Mouse (Mus musculus) left cerebral cortex, postnatal 4 days (tissue): ENCODE measurements at regions not wholly inside any gene's neighbourhood (a gene's known extent, or its start where the extent isn't known, plus 50 kb on each side); places are given as distances from the start of the nearest gene placed in this dataset.

Experiments
- DNase-seq: peaks from one replicate; pipeline ENCODE4 v3.0.0-alpha.2; 2022
- intact Hi-C: fragments of 180-260 bp; cut with DNase I; formaldehyde crosslinking; loops from one replicate; pipeline ENCODE4 v1.15.1; 2025

DNA sequence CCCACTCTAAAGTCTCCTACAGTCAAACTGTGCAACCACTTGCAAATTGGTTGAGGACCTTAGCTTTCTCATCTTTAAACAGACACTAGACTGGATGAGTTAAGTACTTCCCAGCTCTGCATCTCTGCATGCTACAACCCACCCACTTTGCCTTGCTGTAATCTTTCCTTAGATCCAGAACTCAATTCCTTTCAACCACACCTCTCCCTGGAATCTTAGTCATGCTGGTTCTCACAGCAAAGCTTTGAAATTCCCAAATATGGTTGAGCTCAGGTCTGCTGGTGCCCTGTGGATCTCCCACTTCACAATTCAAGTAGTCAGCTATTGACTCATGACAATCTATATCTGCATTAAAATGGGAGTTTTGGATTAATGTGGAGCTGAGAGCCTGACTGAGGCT, 239.8 kb upstream of the Onecut1 start:
- intact Hi-C loops: no loop called here
- DNase-seq: no peak

DNA sequence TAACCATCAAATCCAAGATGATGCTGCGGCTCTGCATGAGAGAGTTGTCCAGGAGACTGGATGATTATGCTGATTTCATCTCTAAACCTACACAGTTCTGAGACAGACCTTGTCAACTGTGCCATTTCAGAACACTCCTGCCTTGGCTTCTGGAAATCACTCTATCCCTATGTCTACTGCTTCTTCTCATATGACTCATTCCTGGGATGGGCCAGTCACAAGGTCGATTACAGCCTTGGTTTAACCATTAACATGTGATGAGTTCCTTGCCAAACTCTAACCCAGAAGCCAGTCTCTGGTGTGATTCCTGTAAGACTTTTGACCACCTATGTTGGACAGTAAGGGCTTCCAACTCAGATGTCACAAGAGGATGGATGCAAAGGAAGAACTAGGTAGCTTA, 216.3 kb upstream of the Onecut1 start:
- DNase-seq: no peak
- intact Hi-C loops: no loop called here

DNA sequence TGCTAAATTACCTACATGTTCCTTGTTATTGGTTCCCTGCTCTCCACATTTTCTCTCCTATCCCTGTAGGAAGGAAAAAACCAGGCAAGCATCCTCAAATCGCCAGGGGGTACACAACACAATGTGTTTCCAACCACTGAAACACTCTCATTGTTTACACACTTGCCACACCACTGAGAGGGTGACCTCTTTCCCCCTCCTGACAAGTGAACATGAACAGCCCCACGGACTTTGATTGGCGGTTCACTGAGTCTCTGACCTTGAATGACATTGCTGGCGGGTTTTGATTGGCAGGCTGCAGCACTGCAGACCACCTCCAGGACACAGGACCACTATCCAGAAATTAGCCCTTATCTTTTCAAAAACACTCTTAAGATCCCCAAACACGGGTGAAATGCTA, 211.7 kb upstream of the Onecut1 start:
- DNase-seq: no peak
- intact Hi-C loops: no loop called here

DNA sequence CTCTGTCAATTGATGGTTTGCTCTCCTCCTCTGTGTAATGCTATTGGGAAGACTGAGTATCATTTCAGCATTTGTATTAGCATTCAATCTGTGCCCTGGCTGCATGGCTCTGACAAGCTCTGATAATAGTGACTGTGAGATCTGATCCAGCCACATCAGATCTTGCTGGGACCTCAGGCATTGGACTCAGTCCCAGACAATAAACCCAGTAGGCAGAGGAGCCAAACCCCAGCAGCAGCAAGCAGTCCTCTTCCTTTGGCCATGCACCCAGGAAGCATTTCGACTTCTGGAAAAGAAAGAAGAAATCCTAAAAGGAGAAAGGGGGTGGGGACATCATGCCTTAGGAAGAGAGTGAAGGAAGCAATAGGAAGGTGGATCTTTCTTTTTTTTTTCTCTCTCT, 205.8 kb upstream of the Onecut1 start:
- peak; percentile 8 for DNase-seq
- intact Hi-C loops: no loop called here

DNA sequence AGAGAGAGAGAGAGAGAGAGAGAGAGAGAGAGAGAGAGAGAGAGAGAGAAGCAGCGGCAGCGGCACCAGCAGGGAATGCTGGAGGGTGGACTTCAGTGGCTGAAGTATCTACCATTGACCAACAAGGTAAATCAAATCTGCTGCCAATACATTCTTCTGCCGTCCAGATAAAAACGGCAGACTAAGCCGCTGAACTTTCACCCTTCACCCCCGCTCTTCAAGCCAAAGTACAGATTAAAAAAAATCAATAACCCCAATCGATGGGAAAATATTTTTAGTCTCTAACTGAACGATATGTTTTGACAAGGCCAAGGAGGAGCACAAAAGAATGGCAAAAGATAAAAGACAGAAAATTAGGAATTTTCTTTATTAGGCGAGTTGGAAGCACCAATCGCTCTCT, 205.3 kb upstream of the Onecut1 start:
- DNase-seq: no peak
- intact Hi-C loops: no loop called here

DNA sequence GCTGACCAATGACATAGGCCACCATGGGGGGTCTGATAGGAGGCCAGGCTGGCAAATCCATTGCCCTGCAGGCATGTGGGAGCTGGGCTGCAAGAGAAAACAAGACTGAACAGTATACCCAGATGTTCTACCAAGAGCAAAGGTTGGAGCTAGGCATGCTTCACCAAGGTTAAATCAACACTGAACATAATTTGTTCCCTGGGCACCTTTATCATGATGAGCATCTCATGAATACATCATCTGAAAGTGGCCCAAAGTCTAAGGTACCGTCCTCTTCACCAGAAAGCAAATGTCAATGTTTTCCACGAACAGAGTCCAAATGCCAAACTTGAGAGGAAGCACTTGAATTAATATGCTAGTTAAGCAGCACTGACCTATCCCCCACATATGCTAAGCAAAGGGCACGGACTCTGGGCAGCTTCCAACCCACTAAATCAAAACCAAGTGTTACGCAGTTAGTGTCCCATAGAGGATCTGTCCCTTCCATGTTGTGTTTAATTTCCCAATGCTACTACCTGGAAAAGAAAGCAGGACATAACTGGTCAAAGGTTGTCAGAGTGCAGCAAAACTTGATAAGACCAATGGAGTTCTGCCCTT, 190.3 kb upstream of the Onecut1 start:
- no peak for DNase-seq
- intact Hi-C loops: no loop called here

DNA sequence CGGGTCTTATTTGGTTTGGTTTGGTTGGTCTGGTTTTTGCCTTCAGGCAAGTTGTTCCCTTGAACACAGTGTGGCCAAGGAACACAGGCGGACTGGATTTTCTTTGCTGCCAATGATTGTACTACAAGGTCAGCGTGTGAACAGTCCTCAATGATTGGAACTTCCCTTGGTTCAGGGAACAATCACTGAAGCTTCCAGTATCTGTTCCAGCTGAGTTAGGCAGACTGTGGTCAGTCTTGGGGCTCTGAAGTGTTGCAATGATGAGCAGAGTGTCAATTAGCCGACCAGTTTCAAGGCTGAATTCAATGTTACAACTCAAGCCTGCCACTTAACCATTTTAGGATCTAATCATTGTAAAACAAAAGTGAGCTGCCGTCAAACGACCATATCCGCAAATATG, 189.5 kb upstream of the Onecut1 start:
- no peak for DNase-seq
- intact Hi-C loops: no loop called here

DNA sequence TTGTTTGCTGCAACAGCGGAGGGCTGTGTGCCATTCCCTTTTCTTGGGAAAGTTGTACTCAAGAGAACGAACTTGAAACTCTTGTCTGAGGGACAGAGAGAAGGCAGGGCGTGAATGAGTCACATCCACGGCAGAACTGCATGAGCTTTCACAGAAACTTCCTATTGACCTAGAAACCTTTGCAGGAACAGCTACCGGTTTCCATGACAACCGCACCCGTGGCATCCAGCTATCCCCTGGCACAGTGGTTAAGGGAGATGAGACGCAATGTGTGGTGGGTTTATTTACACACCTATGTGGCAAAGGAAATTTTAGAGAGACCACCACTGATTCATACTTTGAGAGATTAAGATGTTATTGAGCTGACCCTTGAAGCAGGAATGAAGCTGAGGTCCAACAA, 163.5 kb upstream of the Onecut1 start:
- intact Hi-C loops: no loop called here
- DNase-seq: no peak

DNA sequence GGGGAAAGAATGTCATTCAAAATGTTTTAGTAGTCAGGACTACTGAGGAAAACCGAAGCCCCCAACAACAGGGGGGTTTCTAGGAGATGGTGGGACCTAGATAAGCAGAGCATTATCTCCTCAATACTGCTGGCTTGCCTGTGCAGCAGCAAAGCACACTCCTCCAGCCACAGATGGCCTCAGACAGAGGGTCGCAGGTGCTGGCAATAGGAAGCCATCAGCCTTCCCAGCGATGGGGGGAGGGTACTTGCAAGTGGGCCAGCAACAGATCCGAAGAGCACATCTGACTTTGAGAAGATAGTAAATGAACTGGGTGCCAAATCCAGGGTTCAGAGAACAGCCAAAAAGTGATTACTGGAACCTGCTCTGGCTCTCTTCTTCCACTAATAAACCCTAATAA, 156.0 kb upstream of the Onecut1 start:
- intact Hi-C loops: no loop called here
- peak; percentile 84 for DNase-seq

DNA sequence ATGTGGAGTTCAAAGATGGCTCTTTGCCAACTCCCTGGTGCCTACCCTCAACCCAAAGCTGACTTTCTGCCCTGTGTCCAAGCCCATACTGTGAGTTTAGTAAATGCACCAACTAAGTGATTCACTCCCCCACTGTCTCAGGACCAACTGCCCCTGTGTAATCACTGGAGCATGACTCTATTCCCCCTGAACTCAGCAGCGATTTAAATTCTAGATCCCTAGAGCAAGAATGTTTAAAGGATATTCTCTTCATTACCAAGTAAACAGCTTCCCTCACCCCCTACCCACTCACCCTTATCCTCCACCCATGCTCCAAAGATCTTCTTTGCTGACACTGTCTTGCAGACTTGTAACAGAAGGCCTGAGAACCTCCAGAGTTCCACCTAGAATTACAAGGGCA, 154.1 kb upstream of the Onecut1 start:
- intact Hi-C loops: no loop called here

DNA sequence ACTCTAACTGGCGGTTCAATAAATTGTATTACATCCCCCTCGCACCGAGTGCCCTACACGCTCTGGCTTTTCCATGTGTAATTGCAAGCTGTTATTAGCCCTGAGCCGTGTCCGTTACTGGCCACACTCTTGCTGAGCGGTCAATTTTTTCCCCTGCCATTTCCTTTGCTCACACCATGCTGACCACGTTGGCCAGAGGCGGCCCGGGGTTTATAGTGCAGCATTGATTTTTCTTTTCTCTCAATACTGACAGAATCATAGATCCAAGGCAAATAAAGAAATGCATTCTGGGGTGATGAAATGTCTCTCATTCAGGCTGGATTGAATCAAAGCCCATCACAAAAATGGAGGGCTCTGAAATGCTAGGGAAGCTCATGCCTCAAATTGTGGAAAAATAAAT, 150.0 kb upstream of the Onecut1 start:
- intact Hi-C loops: no loop called here
- DNase-seq: no peak

More for the DNA sequence above, 154.1 kb upstream of the Onecut1 start:
- DNase-seq: no peak

DNA sequence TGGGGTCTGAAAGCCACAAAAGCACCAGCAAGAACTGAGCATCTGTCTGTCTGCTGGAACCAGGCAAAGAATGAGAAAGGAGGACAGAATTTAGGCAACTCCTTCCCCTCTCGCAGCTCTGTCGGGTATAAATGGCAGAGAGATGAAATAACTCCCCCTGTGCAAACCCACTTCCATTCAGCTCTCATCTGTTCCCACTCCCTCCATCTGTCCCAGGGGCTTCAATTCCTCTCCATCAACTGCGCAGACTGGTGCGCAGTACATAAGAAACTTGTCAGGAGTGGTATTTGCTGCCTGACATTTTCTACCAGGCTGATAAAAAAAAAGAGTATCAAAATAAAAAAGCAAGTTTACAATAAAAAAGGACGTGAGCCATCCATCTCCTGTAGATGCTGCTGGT, 129.3 kb upstream of the Onecut1 start:
- no peak for DNase-seq
- intact Hi-C loops: no loop called here

DNA sequence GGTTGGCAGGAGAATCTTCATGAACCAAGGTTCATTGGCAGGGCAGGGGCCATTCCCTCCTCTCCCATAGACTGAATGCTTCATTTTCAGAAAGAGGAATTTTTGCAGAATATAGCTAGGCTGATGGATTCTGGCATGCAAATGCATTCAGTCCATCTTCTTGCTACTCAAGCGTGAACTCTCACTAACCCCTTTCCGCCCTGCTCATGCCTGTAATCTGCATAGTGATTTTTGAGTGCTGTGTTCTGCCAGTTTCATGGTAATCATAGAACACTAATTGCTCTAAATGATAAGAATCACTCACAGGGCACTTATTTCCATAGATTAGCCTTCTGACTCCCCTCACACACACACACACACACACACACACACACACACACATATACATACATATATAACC, 119.8 kb upstream of the Onecut1 start:
- DNase-seq: no peak
- intact Hi-C loops: no loop called here

DNA sequence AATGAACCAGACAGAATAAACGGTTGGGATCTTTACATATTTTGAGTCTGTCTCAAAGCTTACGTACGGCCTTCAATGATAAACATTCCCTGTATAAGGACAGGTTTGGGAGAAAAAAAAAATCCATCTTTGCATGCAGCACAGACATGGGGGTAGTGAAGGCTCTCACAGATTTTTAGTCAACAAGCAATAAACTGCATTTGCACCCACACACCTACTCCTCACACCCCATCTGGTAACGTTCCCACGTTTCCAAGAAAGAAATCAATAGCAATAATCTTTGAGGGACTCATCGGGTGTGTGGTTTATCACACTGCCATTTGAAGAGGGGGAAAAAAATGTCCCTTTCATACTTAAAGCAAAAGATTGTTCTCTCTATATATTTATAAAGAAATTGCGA, 113.8 kb upstream of the Onecut1 start:
- DNase-seq: no peak

DNA sequence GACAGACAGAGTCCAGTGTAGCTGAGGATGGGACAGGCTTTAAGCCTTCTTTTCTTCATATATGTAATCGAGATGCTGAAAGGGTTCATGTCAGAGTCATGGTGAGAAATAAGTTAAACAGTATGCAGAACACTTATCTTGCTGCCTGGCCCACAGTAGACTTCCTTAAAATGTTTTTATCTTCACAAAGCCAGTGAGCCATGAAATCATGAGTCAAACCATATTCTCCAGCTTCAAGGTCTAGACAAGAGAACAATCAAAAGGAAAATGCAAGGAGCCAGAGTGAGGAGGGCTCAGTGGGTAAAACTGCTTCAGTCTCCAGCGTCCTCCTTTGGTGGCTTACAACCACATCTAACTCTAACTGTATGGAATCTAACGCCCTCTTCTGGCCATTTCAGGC, 103.7 kb upstream of the Onecut1 start:
- intact Hi-C loops: no loop called here
- no peak for DNase-seq

More for the DNA sequence above, 113.8 kb upstream of the Onecut1 start:
- intact Hi-C loops: no loop called here

DNA sequence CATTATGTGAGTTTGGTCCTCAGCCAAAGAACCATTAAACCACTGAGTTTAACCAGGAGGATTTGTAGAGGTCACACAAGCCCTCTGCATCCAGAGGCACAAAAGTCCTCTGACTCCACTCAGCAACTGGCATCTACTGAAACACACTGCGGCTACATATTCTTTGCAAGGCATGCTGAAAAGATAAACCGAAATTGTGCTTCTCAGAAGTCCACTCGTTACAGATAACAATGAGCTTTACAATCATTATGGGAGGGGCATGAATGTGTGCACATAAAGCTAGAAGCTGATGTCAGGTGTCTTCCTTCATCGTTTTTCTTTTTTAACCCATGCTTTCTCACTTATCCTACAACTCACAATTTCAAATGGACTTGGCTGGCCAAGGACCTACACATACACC, 102.8 kb upstream of the Onecut1 start:
- no peak for DNase-seq
- intact Hi-C loops: no loop called here

DNA sequence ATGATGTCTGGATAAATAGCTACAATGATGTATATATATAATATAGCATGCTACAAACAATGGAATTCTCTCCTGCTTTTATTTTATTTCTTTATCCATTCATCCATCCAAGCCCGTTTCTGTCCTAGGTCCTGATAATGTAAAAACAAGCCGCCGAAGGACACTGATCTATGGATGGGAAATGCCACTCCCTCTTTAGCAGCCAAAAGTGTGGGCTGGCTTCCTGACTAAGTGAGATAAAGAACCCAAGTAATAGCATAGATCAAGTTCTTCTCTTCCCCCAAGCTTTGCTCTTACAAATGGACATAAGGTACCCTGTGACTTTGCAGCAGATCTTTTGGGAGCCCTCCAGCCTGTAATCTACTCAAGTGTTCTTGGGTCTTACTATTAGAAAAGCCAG, 81.3 kb upstream of the Onecut1 start:
- no peak for DNase-seq
- intact Hi-C loops: no loop called here

DNA sequence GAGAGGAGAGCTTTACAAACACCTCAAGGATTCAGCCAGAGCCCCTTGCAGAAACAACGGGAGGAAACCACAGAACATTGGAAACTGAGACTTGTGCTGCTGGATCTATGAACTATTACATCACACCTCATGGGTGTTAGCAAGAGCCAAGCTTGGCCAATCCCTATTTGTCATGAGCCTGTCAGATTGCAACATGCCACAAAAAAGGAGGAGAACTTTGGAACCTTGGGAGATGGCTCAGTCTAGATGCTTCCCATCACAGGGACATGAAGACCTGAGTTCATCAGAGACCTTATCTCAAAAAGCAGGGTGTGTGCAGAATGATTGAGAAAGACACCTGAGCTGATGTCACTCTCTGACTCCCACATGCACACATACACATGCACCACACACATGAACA, 68.3 kb upstream of the Onecut1 start:
- DNase-seq: no peak
- intact Hi-C loops: no loop called here

DNA sequence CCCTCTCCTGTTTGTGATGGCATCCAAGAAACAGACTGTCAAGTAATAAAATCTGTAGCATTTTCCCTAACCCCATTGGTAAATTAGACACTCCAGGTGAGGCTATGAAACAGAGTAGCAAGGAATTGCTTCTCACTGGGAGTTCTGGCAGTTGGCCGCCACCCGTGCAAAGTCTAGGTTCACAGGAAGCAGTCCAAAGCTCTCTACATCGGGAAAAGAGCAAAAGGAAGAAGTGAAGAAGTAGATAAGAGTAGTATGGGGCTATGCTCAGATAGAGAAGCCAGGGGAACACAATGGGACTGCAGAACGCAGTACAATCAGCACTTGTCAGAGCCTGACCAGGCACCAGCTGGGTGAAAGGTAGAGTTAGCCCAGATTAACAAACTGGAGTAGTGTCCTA, 65.7 kb upstream of the Onecut1 start:
- intact Hi-C loops: no loop called here
- no peak for DNase-seq

DNA sequence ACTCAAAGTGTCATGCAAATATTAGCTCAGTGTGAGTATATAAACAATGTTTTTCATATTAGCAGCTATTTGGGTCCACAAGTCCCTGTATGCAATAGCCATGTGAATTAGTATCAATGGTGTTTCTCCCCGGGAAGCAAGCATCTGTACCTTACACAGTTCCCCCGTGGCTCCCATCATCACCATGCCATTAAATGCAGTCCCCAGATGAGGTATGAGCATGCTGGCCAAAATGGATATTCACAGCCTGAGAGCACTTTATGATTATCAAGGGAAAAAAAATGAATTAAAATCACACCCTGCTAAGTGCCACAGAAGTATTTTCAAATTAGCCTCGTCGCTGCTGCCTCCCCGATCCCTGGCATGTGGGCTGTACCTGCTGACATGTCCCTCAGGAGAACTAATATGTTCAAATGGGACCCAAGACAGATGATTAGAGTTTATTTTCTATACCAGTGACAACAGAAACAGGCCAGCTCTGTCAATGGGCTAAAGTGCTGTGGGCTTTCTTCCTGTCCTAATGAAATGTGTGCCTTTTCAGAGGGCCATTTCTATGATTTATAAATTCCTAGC, 64.4 kb upstream of the Onecut1 start:
- intact Hi-C loops: no loop called here
- no peak for DNase-seq

DNA sequence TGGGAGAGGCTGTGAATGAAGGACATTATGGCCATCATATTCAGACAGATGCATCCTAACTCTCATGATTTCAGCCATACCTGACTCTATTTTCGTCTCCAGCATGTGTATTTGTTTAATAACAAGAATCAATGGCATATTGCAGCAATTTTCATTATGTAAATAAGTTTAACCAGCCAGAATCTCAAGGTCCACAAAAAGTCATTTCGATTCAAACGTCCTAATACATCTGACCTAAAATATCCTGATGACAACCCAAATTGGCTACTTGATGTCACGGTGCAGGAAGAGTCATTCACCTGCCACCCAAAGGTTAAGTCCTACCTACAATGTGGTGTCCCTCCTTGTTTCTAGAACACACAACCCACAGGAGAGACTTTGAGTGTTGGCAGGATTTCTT, 60.6 kb upstream of the Onecut1 start:
- no peak for DNase-seq
- intact Hi-C loops: no loop called here

DNA sequence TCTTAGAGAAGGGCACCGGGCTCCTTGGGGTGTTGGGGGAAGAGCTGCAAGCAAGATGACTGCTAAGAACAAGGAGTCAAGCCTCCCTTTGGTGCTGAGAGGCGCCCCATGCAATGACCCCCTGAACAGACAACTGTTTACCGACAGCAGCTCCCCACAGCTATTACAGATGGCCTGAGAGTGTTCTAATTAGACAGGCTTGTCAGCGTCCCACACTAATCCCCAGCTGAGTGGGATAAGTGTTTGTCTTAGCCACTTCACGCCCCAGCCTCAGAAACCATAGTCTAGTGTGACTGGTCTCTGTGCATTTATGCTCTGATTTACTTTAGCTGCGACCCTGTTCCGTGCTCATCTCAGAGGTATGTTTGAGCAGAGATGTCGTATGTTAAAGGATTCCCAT, 50.3 kb upstream of the Onecut1 start:
- no peak for DNase-seq
- intact Hi-C loops: no loop called here
